Mouse (Mus musculus): Measurements from ENCODE around the gene Eif4a3. TPM values are rescaled to one million over a fixed set of nuclear protein-coding genes. Genes with fewer than 3 reads are reported as not detected.
"Not testable (repeated sequence)": the region's sequence is repeated elsewhere in the genome, so short reads cannot be mapped to it uniquely, and the experiment has no call there.

Gene Eif4a3
- total RNA-seq, 2 experiments from 2014 or later = 242 to 348 TPM

DNA sequence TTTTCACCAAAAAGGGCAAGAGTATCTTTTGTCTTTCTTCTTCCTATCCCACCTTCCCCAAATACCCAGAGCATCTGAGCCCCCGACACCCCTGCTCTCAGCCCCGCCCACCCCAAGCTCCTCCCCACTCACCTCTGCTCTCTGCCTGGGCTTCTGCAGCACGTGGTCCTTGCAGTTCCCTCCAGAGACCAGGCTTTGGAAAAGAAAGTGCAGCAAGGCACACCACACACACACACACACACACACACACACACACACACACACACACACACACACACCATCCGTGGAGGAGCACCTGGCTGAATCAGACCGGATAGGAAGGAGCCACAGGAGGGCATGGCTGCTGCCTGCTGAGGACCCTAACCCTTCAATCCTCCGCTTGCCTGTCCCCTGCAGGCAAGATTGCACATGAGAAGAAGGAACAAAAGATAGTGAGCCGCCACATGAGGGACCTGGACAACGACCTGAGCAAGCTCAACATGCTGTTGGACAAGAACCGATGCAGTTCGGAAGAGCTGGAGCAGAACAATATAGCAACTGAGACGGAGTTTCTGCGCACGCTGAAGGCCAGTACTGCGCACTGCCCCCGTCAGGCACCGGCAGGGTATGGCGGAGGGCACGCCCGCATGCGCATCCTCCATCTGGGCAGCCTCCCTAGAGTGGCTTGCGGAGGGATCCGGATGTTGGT lies 46.9 kb downstream of the Eif4a3 start:
- peak; percentile 86 for ATAC-seq (replicated peaks; ENCODE audit: poor library complexity)

GRCm38 (mm10) chr11:119250998-119251397 lies 48.9 kb downstream of the Eif4a3 start:
- no peak for ATAC-seq (replicated peaks; ENCODE audit: poor library complexity)

GRCm38 (mm10) chr11:119249011-119249410 lies 50.9 kb downstream of the Eif4a3 start:
- peak; percentile 69 for ATAC-seq (replicated peaks; ENCODE audit: poor library complexity)

DNA sequence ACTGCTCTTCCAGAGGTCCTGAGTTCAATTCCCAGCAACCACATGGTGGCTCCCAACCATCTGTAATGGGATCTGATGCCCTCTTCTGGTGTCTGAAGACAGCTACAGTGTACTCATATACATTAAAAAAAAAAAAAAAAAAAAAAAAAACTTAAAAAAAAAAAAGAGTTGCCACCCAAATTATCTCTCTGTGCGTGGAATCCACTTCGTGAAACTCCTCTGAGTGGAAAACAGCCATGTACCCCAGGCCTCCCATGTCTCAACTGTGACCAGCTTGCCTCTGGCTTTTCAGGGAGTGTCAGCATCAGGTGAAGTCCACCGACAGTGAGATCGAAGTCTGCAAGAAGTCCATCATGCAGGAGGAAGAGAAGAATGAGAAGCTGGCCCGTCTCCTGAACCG lies 54.3 kb downstream of the Eif4a3 start:
- not testable (repeated sequence) for ATAC-seq (replicated peaks; ENCODE audit: poor library complexity)

- no peak for ATAC-seq (replicated peaks; ENCODE audit: poor library complexity)
These were observed 60.4 kb downstream of the Eif4a3 start for GRCm38 (mm10) chr11:119239480-119239879.

Other genes starting within 250 kb of the Eif4a3 start
- gene Cbx4, start 213.9 kb downstream of the Eif4a3 start, total RNA-seq (2015) = 19.9 and 21.5 TPM in 2 replicates
- 24.8 and 25.4 TPM in 2 replicates for gene Cbx4, start 213.9 kb downstream of the Eif4a3 start, total RNA-seq (2017)
- 1.9 and 2.1 TPM in 2 replicates for gene Tbc1d16, start 71.6 kb downstream of the Eif4a3 start, total RNA-seq (2015)
- 2.1 and 3.0 TPM in 2 replicates for gene Tbc1d16, start 71.6 kb downstream of the Eif4a3 start, total RNA-seq (2017)
- 4.4 and 4.9 TPM in 2 replicates for gene Ccdc40, start 71.5 kb downstream of the Eif4a3 start, total RNA-seq (2015)
- gene Ccdc40, start 71.5 kb downstream of the Eif4a3 start, total RNA-seq (2017) = 11.2 and 14.3 TPM in 2 replicates
- 29.4 and 29.5 TPM in 2 replicates for gene Gaa, start 32.2 kb downstream of the Eif4a3 start, total RNA-seq (2015)
- gene Gaa, start 32.2 kb downstream of the Eif4a3 start, total RNA-seq (2017) = 25.2 and 26.9 TPM in 2 replicates
- gene Card14, start 7.7 kb upstream of the Eif4a3 start, total RNA-seq (2015) = not detected in 2 replicates
- gene Card14, start 7.7 kb upstream of the Eif4a3 start, total RNA-seq (2017) = not detected in 2 replicates
- gene Sgsh, start 55.4 kb upstream of the Eif4a3 start, total RNA-seq (2015) = 2.9 and 5.4 TPM in 2 replicates
- gene Sgsh, start 55.4 kb upstream of the Eif4a3 start, total RNA-seq (2017) = 3.9 and 4.6 TPM in 2 replicates
- gene Slc26a11, start 55.5 kb upstream of the Eif4a3 start, total RNA-seq (2015) = 0.17 and 0.72 TPM in 2 replicates
- gene Slc26a11, start 55.5 kb upstream of the Eif4a3 start, total RNA-seq (2017) = 0.34 TPM in 1 of 2 replicates, not detected in the other
- 62.9 and 69.5 TPM in 2 replicates for gene Rnf213, start 93.0 kb upstream of the Eif4a3 start, total RNA-seq (2015)
- gene Rnf213, start 93.0 kb upstream of the Eif4a3 start, total RNA-seq (2017) = 36.4 and 45.5 TPM in 2 replicates
- gene Endov, start 191.3 kb upstream of the Eif4a3 start, total RNA-seq (2015) = 3.1 and 6.4 TPM in 2 replicates
- gene Endov, start 191.3 kb upstream of the Eif4a3 start, total RNA-seq (2017) = 6.7 and 8.7 TPM in 2 replicates
- not detected in 2 replicates for gene Nptx1, start 247.7 kb upstream of the Eif4a3 start, total RNA-seq (2015)
- gene Nptx1, start 247.7 kb upstream of the Eif4a3 start, total RNA-seq (2017) = not detected in 2 replicates